Mouse (Mus musculus) megakaryocyte, embryonic 14.5 days (primary cell): ENCODE data around the gene Reln.

Source experiments
- FLI1 ChIP-seq: IDR thresholded peaks from 2 replicates; pipeline ENCODE4 v1.6.1; 2012; ENCODE audit warnings: low read length, inconsistent platforms, mixed read lengths
- GATA1 ChIP-seq: IDR thresholded peaks from 3 replicates; pipeline ENCODE4 v1.6.1; 2012; ENCODE audit warnings: mixed read lengths, low read length, inconsistent platforms, borderline replicate concordance

- TF ChIP-seq GATA1 (no peak), FLI1 (no peak)
Measured at GRCm38 (mm10) chr5:22171336-22171735, 173.2 kb downstream of the Reln start.
